Mouse (Mus musculus) midbrain, embryonic 14.5 days (tissue): Measurements from ENCODE around the gene M1ap. TPM values are rescaled to one million over a fixed set of nuclear protein-coding genes. Genes with fewer than 3 reads are reported as not detected.

Experiments used
- ATAC-seq: fragments of 200-750 bp; cut with Nextera tagmentation; 2 replicates; pipeline ENCODE4 v1.8.0; 2017; ENCODE audit warnings: moderate number of reproducible peaks, moderate library complexity; ENCODE audit not compliant: low FRiP score, low TSS enrichment
- DNase-seq: peaks from one replicate; pipeline ENCODE4 v3.0.0-alpha.2; 2015
- H3K27ac ChIP-seq: fragments of 300-500 bp; sonication (generic); replicated peaks from 2 replicates; pipeline ENCODE4 v1.5.1; 2014; ENCODE audit warnings: mild to moderate bottlenecking, low read depth, low read length, moderate library complexity
- H3K27me3 ChIP-seq: fragments of 300-500 bp; sonication (generic); 2 replicates; pipeline ENCODE4 v1.6.1; 2014; ENCODE audit warnings: low read length, control low read depth, mixed read lengths; ENCODE audit not compliant: control insufficient read depth, insufficient read depth
- H3K36me3 ChIP-seq: fragments of 300-500 bp; sonication (generic); 2 replicates; pipeline ENCODE4 v1.6.1; 2014; ENCODE audit warnings: low read length, control low read depth; ENCODE audit not compliant: control insufficient read depth, insufficient read depth
- H3K4me1 ChIP-seq: fragments of 300-500 bp; sonication (generic); 2 replicates; pipeline ENCODE4 v1.6.1; 2014; ENCODE audit warnings: mild to moderate bottlenecking, antibody characterized with exemption, low read length, control low read depth; ENCODE audit not compliant: control insufficient read depth, insufficient read depth
- H3K4me2 ChIP-seq: fragments of 300-500 bp; sonication (generic); 2 replicates; pipeline ENCODE4 v1.6.1; 2014; ENCODE audit warnings: mild to moderate bottlenecking, low read length, moderate library complexity
- H3K4me3 ChIP-seq: fragments of 300-500 bp; sonication (generic); replicated peaks from 2 replicates; pipeline ENCODE4 v1.5.1; 2014; ENCODE audit warnings: low read depth, low read length
- H3K9ac ChIP-seq: fragments of 300-500 bp; sonication (generic); replicated peaks from 2 replicates; pipeline ENCODE4 v1.6.1; 2014; ENCODE audit warnings: mild to moderate bottlenecking, low read length, moderate library complexity
- H3K9me3 ChIP-seq: fragments of 300-500 bp; sonication (generic); 2 replicates; pipeline ENCODE4 v1.6.1; 2016; ENCODE audit warnings: low read length, control low read depth, mixed read lengths; ENCODE audit not compliant: control insufficient read depth
- WGBS: fragments of 180-500 bp; shearing (Covaris S2); extraction: QIAGEN DNeasy Blood & Tissue Kit; methylation state at CpG from one replicate; pipeline ENCODE4 v1.1.7; 2014; 5-methylcytosine and 5-hydroxymethylcytosine counted together
- polyA plus RNA-seq: library from polyadenylated mRNA; unstranded; fragments of >200 nt; fragmentation: Nextera tagmentation; extraction: Ambion mirVana; gene quantifications from 2 replicates; pipeline ENCODE4 v1.2.1, GENCODE M21; 2014

The M1ap gene
- polyA plus RNA-seq, 1 experiment from 2014 or later, result 0.28 TPM

DNA sequence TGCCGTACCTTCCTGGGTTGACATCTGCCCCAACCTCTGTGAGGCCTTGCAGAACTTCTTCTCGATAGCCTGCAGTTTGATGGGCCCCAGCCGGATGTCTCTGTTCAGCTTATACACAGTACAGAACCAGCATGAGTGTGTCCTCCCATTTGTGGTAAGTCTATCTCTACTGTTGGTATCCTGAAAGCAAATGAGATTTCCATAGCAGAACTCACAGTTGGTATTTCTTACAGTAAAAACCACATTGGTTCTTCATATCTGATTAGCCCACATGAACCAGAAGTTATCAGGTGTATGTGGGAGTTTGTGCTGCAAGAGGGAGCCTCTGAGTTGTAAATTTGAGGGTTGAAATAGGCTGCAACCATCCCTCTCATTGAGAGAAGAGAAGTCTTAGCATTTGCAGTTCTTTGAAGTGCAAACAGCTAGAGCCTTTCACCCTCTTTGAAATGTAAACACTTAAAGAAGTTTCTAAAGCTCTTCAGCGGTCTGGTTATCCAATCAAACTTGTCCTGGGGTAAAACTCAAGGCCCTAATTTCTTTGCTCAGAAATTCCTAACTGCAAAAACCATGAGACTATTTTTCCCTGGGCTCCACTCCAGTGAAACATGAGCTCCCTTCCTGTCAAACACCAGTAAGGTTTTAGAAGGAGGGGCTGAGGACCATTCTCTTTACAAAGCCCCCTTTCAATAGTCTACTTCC is 10.0 kb downstream of the M1ap start:
- Histone ChIP-seq H3K36me3 (no peaks in the 10 kb centered on the region), H3K27me3 (no peaks in the 10 kb centered on the region), H3K4me2 (no peak overlapping the region), H3K27ac (no peak overlapping the region), H3K4me1 (no peaks in the 10 kb centered on the region), H3K9ac (no peak overlapping the region), H3K9me3 (no peaks in the 10 kb centered on the region), H3K4me3 (no peak overlapping the region)
- no peak for DNase-seq
- 68% methylated on average over 4 of the region's 4 CpGs for WGBS
- no peak for ATAC-seq

- DNase-seq, result no peak
- WGBS, result 76% methylated on average over 1 of the region's 1 CpGs
These were observed 15.0 kb downstream of the M1ap start for GRCm38 (mm10) chr6:82961664-82962063.

GRCm38 (mm10) chr6:82969249-82970084 is 22.8 kb downstream of the M1ap start:
- no peak overlapping the region for H3K27ac ChIP-seq
- H3K9ac ChIP-seq, result no peak overlapping the region
- ATAC-seq (no peak), DNase-seq (no peak)
- 80% methylated on average over 6 of the region's 6 CpGs for WGBS
- no peaks in the 10 kb centered on the region for H3K27me3 ChIP-seq
- H3K9me3 ChIP-seq, result no peaks in the 10 kb centered on the region
- no peak overlapping the region for H3K4me3 ChIP-seq
- H3K4me1 ChIP-seq, result no peaks in the 10 kb centered on the region
- H3K4me2 ChIP-seq, result no peak overlapping the region
- H3K36me3 ChIP-seq, result no peaks in the 10 kb centered on the region

More at GRCm38 (mm10) chr6:82961664-82962063, 15.0 kb downstream of the M1ap start:
- Histone ChIP-seq H3K4me3 (no peak overlapping the region), H3K27me3 (no peaks in the 10 kb centered on the region), H3K27ac (no peak overlapping the region), H3K4me1 (no peaks in the 10 kb centered on the region), H3K4me2 (no peak overlapping the region), H3K36me3 (no peaks in the 10 kb centered on the region), H3K9ac (no peak overlapping the region), H3K9me3 (no peaks in the 10 kb centered on the region)
- no peak for ATAC-seq

GRCm38 (mm10) chr6:82971031-82971430 is 24.3 kb downstream of the M1ap start:
- no peak overlapping the region for H3K9ac ChIP-seq
- DNase-seq, result peak; percentile 85
- WGBS, result 14% methylated on average over 5 of the region's 5 CpGs
- H3K4me3 ChIP-seq, result no peak overlapping the region
- no peaks in the 10 kb centered on the region for H3K36me3 ChIP-seq
- H3K27me3 ChIP-seq, result no peaks in the 10 kb centered on the region
- no peaks in the 10 kb centered on the region for H3K4me1 ChIP-seq
- H3K27ac ChIP-seq, result no peak overlapping the region
- 0 out of 2 replicates have a peak, but pooled peaks have one; percentile 67 for ATAC-seq
- no peak overlapping the region for H3K4me2 ChIP-seq
- H3K9me3 ChIP-seq, result no peaks in the 10 kb centered on the region

DNA sequence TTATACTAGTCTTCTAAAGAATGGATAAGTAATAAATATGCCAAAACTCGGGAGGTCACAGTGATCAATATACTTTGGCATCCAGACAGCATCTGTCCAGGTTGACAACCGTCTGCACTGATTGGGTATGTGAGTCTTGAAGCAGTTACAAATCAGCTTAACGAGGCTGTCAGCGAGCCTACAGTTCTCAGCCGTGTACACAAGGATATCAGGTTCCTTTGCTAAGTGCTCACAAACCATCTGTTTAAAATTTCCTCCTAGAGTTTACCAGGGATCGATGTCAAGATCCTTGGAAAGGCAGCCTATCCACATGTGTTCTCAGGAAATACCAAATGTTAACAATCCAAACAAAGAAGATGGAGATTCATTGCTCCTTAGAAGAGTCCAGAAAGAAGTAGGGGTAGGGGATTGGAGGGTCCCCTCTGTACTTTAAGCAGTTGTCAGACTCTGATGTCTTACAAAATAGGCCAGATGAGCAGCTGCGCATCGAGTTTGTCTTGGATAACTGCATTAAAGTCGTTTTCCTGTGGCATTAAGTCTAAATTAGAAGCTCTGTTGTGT is 40.8 kb downstream of the M1ap start:
- Histone ChIP-seq H3K27ac (no peak overlapping the region), H3K4me2 (no peak overlapping the region), H3K9me3 (no peaks in the 10 kb centered on the region), H3K9ac (no peak overlapping the region), H3K4me3 (no peak overlapping the region), H3K4me1 (no peaks in the 10 kb centered on the region), H3K36me3 (no peaks in the 10 kb centered on the region), H3K27me3 (no peaks in the 10 kb centered on the region)
- ATAC-seq (no peak), DNase-seq (no peak)
- 64% methylated on average over 9 of the region's 9 CpGs for WGBS

- H3K9ac ChIP-seq, result no peak overlapping the region
- DNase-seq (no peak), ATAC-seq (no peak)
- no peaks in the 10 kb centered on the region for H3K27me3 ChIP-seq
- H3K9me3 ChIP-seq, result no peaks in the 10 kb centered on the region
- no peak overlapping the region for H3K27ac ChIP-seq
- no peaks in the 10 kb centered on the region for H3K36me3 ChIP-seq
- H3K4me2 ChIP-seq, result no peak overlapping the region
- H3K4me3 ChIP-seq, result no peak overlapping the region
- WGBS, result 38% methylated on average over 1 of the region's 1 CpGs
- no peaks in the 10 kb centered on the region for H3K4me1 ChIP-seq
These were observed 47.0 kb downstream of the M1ap start for GRCm38 (mm10) chr6:82993696-82994095.

GRCm38 (mm10) chr6:82994372-82994771 is 47.7 kb downstream of the M1ap start:
- H3K4me1 ChIP-seq, result no peaks in the 10 kb centered on the region
- no peak overlapping the region for H3K27ac ChIP-seq
- H3K9ac ChIP-seq, result no peak overlapping the region
- 82% methylated on average over 7 of the region's 7 CpGs for WGBS
- DNase-seq (no peak), ATAC-seq (no peak)
- H3K27me3 ChIP-seq, result no peaks in the 10 kb centered on the region
- no peak overlapping the region for H3K4me3 ChIP-seq
- no peaks in the 10 kb centered on the region for H3K9me3 ChIP-seq
- H3K36me3 ChIP-seq, result no peaks in the 10 kb centered on the region
- no peak overlapping the region for H3K4me2 ChIP-seq

- Histone ChIP-seq H3K27me3 (no peaks in the 10 kb centered on the region), H3K36me3 (no peaks in the 10 kb centered on the region), H3K4me2 (peak overlapping the region; percentile 32), H3K4me1 (no peaks in the 10 kb centered on the region), H3K4me3 (no peak overlapping the region), H3K9me3 (no peaks in the 10 kb centered on the region), H3K9ac (no peak overlapping the region), H3K27ac (no peak overlapping the region)
- DNase-seq (peak; percentile 97), ATAC-seq (peak; percentile 91)
- WGBS, result 16% methylated on average over 11 of the region's 11 CpGs
These were observed 50.1 kb downstream of the M1ap start for GRCm38 (mm10) chr6:82996740-82997315.
